Mouse (Mus musculus) cerebellum, adult 2 months (tissue): ENCODE measurements around the gene Prmt1.

ENCODE experiments used
- CTCF ChIP-seq: fragments of 200-500 bp; IDR thresholded peaks from 2 replicates; pipeline ENCODE4 v1.5.1; 2011; ENCODE audit warnings: low read depth, mild to moderate bottlenecking, control low read depth, low read length, moderate library complexity, borderline replicate concordance; ENCODE audit not compliant: insufficient read depth
- POLR2A ChIP-seq: fragments of 200-500 bp; IDR thresholded peaks from 2 replicates; pipeline ENCODE4 v1.6.1; 2011; ENCODE audit warnings: low read length, control low read depth, borderline replicate concordance; ENCODE audit not compliant: insufficient read depth

DNA sequence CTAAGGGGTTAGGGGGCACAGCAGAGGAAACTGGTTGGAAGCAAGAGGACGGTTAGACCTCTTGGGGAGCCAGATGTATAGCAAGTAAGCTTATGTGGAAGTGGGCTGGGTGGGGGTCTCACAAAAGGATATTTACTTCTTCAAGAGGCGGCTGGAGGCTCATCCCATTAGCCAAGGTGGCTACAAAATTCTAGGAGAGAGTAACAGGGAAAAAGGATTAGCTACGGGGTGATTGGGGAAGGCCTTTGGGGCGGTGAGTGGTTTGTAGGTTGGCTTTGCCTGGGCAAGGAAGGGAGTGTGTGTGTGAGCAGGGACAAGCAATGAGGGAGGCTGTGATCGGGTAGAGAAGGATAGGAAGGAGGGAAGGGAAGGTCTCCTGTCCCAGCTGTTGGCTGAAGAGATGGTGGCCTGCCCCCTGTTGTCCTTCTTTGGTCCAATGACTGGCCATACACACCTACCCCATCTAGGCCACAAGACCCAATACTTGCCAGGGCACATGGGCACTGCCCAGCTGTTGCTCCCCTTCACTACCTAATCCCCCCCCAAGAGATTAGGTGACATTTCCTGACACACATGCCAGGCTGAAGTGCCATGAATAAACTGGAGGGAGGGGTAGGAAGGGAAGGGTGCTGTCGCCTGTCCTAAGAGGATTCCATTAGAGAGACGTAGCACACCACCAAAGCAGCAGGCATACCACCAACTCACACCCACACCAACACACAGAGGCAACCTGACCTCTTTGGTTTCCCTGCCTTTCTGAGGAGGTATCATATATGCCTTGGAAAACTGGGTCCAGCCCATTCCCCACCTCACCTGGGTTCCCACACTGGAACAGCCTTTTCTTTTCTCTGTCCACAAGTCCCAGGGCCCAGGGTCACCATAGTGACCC lies 2.2 kb downstream of the Prmt1 start:
- no peak for TF ChIP-seq CTCF
- TF ChIP-seq POLR2A = no peak
